Mouse (Mus musculus) splenic B cell, adult 2 months (primary cell): Measurements from ENCODE around the gene Hoxa3.

Experiments used
- DNase-seq: peaks from one replicate; pipeline ENCODE4 v3.0.0-alpha.2; 2011; ENCODE audit warnings: low read depth, low spot score
- H3K27me3 ChIP-seq: 2 replicates; pipeline ENCODE4 v1.6.1; 2012; ENCODE audit warnings: mild to moderate bottlenecking, low read length, moderate library complexity, mixed read lengths; ENCODE audit not compliant: control insufficient read depth, poor library complexity, insufficient read depth, severe bottlenecking
- H3K36me3 ChIP-seq: 2 replicates; pipeline ENCODE4 v1.6.1; 2012; ENCODE audit warnings: mild to moderate bottlenecking, low read length, moderate library complexity, mixed read lengths; ENCODE audit not compliant: control insufficient read depth, poor library complexity, insufficient read depth, severe bottlenecking

The Hoxa3 gene

DNA sequence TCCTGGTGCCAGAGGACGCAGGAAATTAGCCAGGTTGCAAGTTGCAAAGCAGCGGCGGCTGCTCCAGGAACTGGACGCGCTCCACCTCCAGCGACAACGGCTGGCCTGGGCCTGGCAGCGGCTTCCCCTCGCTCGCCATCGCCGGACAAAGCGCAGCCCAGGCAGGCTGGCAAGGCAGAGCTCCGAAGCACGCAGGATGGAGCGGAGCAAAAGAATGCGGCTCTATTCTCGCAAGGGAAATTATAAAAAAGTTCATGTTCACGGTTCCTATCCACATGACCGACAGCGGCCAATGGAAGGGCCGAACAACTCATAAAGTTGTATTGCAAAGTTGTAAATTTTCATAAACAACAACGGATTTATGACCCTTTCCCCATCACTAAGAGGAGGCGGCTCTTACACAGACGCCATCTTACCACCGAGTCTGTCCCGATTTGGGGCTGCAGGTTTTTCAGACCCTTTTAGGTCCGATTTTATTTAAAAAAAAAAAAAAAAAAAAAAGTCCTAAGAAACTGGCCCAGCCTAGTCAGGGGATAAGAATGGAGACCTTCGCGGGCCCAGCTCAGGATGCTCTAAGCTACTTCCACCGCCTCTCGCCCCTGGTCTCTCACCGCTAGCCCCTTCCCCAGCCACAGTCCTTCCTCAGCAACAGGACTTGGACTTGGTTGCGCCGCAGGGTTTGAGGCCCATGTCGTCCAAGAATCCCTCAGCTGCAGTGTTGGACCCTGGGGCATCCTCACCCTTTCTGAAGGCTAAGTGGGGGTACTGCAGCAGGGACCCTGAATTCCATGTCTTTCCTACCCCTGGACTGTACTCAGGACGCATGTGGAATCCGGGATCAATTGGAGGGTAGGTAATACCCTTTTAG lies at the start of gene Hoxa3, which contains the start of gene Gm28308:
Gene Hoxa3 (minus strand): TSS at position 218 of the 868 bp plus-strand sequence.
Gene Gm28308 (minus strand): TSS at position 221 of the 868 bp plus-strand sequence.
- DNase-seq: no peak

DNA sequence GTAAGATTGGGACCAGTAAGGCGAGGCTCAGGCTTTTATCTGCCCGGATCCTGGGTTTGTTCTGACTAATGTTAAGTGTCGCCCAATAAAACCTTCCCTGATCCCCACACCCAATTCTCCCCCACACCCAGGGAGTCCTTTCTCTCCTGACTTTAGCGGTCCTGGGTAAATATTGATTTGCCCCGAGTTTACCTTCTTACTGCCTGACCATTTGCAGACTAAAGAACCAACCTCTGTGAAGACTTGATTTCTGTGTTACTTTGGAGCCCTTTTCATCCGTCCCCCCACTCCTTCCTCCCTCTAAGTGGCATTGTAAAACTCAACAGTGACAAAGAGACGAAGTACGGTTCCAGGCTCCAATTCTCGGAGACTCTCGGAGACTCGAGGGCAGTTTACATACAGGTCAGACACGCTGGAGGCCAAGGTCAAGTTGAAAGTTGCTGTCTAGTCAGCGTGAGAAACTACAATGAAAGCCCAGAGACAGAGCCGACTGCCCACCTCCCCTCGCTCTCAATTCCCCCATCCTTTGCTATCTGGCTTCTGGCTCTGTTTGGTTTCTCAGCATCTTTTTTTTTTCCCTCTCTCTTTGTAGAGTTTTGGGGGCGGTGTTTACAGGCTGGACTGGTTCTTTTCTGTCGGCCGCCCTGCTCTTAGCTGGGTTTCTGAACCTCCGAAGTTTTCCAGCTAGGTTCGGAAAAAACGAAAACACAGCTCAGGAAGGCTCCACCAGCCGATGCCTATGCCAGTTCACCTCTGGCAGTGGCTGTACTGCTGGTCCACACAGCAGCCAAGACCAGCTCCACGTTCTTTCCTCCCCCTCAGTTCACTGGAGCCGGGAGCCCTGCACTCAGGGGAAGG lies 49.6 kb upstream of the Hoxa3 start:
- DNase-seq: no peak

More for the DNA sequence above, at the start of gene Hoxa3, which contains the start of gene Gm28308:
- peaks cover 6% of the 10 kb centered on the region for H3K27me3 ChIP-seq
- H3K36me3 ChIP-seq: no peaks in the 10 kb centered on the region

DNA sequence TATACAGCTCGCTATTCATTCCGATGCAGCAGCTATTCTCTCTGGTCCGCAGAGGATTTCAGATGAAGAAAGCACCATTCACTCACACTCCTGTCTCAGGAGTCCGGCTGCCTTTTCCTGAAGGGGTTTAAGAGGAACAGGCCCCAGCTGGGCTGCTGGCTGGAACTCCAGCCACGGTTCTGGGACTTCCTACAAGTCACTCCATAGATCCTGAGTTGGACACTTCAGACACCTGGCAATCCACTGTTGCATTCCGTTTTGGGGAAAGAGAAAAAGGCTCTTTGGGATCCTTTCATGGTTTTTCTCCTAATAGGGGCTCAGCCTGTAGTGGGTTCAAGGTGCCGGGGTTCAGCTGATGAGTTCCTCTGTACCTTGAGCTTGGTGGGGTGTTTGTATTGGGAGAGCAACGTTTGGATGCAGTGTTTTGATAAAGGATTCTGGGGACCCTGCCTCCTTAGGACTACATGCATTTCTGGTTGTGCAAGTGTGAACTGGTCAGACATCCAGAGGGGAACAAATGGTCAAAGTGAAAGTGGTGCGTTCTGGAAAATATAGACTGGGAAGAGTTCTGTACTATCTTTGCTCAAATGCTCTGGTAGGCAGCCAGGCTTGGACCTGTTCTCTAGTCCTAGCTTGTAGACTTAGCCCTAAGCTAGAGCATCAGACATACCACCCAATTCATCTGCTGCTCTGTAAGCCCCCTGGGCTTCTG lies 48.8 kb upstream of the Hoxa3 start:
- Histone ChIP-seq H3K27me3 (peaks cover 10% of the 10 kb centered on the region), H3K36me3 (no peaks in the 10 kb centered on the region)
- no peak for DNase-seq

More for the DNA sequence above, 49.6 kb upstream of the Hoxa3 start:
- Histone ChIP-seq H3K36me3 (no peaks in the 10 kb centered on the region), H3K27me3 (peaks cover 10% of the 10 kb centered on the region)

DNA sequence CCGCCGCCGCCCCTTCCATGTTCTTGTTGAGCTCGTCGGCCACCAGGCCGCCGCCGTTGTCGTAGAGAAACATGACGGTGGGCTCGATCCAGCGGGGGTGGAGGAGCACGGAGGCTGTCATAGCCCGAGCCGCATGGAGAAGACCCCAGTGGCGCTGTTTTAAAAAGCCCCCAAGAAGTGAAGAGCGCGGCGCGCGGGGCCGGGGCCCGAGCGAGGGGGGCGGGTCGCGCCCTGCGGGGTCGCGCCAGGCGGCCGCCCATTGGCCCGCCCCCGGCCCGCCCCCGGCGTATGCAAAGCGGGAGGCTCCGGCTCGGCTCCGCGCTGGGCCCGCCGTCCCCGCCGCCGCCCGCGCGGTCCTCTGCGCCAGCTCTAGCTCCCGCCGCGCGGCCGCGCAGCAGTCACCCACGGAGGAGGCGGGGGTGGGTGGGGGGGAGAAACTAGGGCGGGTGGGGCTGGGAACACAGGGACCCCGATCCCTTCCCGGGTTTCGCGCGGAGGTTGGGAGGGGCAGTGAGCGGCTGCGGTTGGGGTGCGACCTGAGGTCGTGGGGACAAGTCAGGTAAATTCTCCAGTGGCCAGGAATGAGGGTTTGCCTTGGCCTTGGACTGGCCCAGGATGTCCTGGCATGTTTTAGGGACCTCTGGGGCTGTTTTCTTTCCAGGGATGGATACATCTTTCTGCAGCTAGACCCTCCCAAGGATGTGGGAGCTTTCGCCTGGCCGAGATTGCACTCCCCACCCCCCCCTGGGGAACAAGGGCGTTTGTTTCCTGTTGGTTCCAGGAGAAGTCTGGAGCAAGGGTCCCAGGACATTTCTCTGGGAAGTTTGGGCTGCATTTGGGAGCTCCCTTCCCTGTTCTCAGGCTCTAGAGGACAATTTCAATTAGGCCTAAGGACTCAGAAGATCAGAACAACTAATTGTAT lies 47.8 kb upstream of the Hoxa3 start, which contains the start of gene Hoxa13:
Gene Hoxa13 (minus strand): TSS at position 227 of the 922 bp plus-strand sequence.
- no peak for DNase-seq
- peaks cover 10% of the 10 kb centered on the region for H3K27me3 ChIP-seq
- no peaks in the 10 kb centered on the region for H3K36me3 ChIP-seq

DNA sequence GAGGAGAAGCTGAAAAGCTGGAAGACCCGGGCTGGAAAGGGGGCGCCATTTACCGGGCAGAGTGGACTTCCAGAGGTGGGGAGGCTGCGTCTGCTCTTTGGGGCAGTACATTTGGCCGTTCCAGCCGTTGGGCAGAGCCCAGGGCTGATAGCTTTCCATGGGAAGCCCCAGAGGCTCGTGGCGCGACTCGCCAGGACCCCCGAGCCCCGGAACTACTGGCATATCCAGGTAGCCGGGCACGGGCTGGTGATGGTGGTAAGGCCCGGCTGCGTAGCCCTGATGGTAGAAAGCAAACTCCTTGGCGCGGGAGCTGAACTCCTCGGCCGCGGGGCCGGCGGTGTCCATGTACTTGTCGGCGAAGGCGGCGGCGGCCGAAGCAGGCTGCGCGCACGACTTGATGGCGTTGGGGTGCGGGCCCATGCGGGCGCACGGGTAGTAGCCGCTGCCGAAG lies 46.7 kb upstream of the Hoxa3 start:
- no peak for DNase-seq
- Histone ChIP-seq H3K36me3 (no peaks in the 10 kb centered on the region), H3K27me3 (peaks cover 8% of the 10 kb centered on the region)

DNA sequence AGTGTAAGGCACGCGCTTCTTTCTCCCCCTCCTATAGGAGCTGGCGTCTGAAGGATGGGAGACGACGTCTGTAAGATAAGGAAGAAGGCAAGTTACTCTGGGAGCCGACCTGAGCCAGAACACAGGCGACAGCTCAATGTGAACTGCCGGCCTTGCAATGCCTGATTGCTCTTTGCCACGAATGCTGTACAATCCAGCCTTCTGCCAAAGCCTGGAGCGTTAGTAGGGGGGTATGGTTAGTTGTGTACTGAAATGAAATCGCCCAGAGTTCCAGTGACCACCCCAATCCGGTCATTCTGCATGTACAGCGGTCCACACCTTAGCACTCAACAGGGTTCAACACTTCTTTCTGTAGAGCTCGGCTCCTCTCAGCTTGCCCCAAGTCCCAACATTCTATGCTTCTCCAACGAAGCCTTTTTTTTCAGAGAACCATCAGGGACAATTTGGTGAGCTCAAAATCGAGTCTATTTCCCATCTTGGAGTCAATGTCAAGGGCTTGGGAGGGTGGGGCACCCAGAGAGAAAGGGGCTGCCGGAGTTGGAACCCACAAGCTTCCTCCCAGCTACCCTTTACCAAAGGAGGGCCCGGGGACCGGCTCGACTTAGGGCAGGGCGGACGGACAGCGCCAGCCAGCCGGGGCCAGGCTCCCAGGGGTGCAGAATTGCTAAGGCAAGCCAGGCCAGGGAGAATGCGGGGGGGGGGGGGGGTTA lies 46.1 kb upstream of the Hoxa3 start:
- no peak for DNase-seq
- H3K36me3 ChIP-seq: no peaks in the 10 kb centered on the region
- peaks cover 9% of the 10 kb centered on the region for H3K27me3 ChIP-seq

DNA sequence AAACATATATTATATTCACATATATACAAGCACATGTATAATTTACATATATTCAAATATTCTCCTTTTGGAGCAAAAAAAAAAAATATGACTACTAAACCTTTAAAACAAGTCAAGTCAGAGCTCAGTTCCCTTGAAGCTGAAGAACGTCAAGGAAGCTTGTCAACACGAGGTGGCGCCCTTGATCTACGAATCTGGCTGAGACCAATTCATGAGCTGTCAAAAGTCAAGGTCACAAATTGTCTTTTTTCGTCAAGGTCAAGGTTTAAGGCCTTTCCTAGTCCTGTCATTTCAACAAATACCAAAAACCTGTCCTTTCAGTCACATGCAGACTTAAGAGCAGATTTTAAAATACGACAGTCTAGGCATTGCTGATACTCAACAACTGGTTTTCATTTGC lies 43.8 kb upstream of the Hoxa3 start:
- Histone ChIP-seq H3K36me3 (no peaks in the 10 kb centered on the region), H3K27me3 (peaks cover 20% of the 10 kb centered on the region)
- DNase-seq: peak; percentile 92

DNA sequence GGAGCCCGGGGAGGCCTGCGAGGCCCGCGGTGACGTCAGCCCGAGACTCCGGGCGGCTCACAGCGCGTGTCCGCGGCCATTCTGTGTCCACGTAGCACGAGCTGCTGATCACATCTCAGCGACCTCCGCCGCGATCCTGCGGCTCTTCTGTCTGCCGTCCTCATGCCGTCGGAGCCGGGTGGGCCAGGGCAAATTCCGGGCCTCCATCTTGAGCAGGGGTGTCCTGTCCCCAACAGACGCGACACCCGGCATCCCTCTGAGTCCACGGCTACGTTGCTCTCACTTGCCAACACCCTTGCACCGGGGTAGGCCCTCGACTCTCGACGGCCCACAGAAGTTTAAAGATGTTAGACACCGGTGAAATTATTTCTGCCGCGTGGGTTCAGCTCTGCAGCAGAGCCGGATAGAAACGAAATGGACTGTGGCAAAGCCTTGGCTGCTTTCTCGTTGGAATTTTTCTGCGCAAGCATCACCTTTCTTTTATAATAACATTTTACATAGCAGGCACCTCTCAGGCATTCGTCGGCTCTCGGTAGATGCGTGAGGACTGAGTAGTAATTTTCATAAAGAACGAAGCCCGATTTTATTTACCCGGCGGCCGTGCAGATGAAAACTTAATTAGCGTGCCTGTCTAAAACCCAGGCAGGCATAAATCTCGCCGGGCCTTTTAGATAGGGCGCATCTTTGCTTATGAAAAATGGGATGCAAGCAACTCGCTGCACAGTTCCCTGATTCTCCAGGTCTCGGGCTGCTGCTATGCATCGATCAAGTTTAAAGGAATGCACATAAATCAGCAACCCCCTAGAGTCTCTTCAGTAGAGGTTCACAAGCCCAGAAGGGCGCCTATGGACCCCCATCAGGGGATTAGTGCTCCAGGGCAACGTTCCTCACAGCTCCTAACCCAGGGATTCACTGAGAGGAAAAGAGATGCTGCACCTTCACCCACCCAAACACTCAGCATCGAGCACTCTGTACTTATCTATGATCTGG lies 40.7 kb upstream of the Hoxa3 start:
- peaks cover 14% of the 10 kb centered on the region for H3K27me3 ChIP-seq
- no peak for DNase-seq
- H3K36me3 ChIP-seq: no peaks in the 10 kb centered on the region

DNA sequence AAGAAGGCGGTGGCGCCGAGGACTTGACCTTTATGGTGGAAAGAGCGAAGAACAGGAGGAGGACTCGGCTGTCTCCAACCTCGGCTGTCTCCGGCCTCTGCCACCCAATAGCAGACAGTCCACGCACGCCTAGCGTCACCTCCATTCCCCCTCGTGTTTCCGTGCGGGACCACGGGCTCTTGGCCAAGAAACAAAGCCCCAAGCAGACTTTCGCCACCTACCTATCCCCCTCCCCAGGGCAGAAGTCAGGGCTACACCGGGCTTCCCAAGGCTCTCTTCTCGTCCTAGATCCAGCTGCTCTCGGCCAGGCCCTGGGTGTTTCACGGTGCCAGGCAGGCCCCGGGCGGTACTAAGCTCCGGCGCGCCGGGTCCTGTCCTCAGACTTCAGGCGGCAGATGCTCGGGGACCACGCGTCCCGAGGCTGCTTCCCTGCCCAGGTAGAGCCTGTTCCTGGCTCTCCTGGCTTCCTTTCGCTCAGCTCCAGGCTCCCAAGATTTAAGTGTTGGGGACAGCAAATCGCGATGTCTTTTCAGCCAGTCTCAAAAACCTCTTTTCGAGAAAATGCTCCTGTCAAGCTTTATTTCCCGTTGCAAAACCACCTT lies 39.7 kb upstream of the Hoxa3 start:
- Histone ChIP-seq H3K27me3 (peaks cover 14% of the 10 kb centered on the region), H3K36me3 (no peaks in the 10 kb centered on the region)
- no peak for DNase-seq

DNA sequence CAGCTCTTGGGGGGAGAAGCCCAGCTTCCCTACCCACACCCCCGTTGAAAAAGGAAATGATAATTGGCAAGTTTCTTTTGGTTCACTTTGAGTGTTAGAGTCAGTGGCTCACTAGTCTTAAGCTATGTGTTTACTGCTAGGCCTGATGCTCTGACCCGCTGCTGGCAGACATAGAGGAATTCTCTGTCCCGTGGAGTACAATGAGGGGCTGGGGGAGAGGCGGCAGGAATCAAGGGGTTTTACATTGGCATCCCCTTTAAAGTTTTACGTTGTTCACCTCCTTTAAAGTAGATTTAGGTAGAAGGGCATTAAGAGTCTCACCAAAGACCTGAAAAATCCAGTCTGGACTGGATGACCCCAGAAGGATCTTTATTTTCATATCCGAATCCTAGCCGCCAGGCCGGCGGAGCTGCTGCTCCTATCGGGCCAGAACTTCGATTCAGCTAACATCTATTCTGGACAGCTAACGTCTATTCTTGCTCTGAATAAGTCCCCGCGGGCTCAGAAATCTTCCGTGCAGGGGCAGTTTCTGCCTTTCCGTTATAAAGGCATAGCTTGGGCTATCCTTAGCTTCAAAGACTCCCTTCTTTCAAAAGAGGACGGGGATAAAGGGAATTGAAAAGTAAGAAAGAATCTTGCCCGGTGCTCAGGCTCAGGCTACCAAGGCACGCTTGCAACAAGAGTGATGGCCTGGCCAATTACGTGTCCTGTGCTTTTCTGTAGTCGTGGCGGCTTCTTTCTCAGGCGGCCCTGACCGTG lies 39.1 kb upstream of the Hoxa3 start:
- peaks cover 14% of the 10 kb centered on the region for H3K27me3 ChIP-seq
- no peaks in the 10 kb centered on the region for H3K36me3 ChIP-seq
- no peak for DNase-seq

DNA sequence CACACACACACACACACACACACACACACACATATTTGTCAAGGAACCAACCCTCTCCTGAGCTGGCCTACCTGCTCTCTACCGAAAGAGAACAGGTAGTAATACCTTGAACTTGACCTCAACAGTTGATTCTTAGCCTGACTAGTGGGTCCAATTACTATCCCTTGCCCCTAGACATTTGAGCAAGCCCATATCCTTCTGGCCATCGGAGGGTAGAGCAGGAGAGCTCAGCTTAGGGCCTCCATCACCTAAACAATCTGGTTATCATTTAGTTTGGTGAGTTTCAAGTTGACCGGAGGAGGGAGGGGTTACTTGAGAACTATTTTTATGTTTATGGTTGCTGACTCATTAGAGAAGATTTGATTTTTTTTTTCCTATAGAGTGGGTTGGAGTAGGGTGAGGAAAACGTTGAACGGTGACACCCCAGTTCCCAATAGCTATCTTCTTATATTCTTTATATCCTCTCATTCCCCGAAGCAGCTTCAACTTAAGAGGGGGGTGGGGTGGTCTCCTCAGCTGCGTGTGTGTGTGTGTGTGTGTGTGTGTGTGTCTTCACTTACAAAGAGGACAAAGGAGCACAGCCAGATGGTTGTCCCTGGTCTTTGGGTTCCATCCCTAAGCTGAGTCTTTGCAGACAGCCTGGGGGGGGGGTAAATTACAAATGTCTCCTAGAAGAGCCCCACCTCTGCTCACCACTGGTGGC lies 38.2 kb upstream of the Hoxa3 start:
- no peaks in the 10 kb centered on the region for H3K36me3 ChIP-seq
- no peak for DNase-seq
- H3K27me3 ChIP-seq: peaks cover 14% of the 10 kb centered on the region
